Mouse (Mus musculus): Measurements from ENCODE around the gene Srsf5. TPM values are rescaled to one million over a fixed set of nuclear protein-coding genes. Genes with fewer than 3 reads are reported as not detected.

The Srsf5 gene
- 404 and 430 TPM in 2 replicates for polyA plus RNA-seq (2015; fragmentation: Nextera tagmentation; extraction: Ambion mirVana)

DNA sequence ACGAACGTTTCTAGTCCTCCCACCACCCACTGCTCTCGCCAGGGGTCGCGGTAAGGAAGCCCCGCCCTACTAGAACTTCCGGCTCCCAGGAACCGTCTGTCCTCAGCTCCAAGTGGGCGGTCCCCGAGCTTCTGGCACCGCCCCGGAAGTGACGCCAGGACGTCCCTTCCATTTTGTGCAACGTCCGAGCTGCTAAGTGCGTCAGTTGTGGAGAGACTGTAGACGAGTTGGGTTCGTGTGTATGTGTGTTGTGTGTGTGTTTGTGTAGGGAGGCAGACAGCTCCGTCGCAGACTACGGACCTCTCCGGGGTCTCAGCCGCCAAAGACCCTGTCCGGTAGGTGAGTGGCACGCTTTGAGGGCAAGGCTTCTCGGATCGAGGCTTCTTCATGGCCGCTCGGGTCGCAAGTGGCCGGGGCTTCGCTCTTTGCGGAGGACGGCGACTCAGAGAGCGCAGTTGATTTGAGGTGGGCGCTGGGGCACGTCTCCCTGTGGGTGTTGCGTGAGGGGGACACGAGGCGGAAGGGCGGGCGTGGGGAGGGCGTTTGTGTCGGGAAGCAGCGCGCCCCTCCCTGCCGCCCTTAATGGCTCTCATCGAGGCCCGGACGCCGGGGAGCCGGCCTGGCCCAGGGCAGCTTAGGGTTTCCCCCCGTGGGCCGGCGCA lies at the start of gene Srsf5:
TSS of gene Srsf5 (plus strand) at position 171 of the 662 bp plus-strand sequence.
- WGBS = under 1% methylated on average over 53 of the region's 57 CpGs
- peak within 1 kb of the TSS; percentile 67 for H3K4me2 ChIP-seq
- H3K4me3 ChIP-seq = peak within 1 kb of the TSS; percentile 83
- H3K9ac ChIP-seq = peak within 1 kb of the TSS; percentile 72
- H3K36me3 ChIP-seq (replicated peaks) = peaks cover 21% of the 10 kb centered on the region
- no peaks in the 10 kb centered on the region for H3K27me3 ChIP-seq (replicated peaks)
- peaks cover 15% of the 10 kb centered on the region for H3K4me1 ChIP-seq
- H3K27ac ChIP-seq = peak within 1 kb of the TSS; percentile 93
- peak; percentile 96 for ATAC-seq (replicated peaks)
- no peaks in the 10 kb centered on the region for H3K9me3 ChIP-seq

DNA sequence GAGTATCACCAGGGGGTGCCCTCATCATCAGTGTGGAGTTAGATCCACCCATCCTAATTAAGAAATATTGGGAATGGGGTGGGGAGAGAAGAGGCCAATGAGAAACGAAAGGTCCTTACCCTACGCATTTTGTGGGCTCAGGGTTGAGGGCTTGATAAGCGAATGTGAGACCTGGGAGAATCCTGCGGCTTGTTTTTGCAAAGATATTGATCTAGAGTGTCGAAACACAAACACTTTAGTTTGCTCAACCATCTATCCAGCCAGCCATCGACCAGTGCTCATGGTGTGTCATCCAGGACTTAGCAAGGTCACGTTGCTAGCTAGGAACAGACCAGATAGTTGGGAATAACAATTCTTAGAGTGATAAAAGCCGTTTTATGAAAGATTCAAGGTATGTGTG lies 35.7 kb upstream of the Srsf5 start:
- Histone ChIP-seq H3K36me3 (replicated peaks) (no peaks in the 10 kb centered on the region), H3K4me1 (no peaks in the 10 kb centered on the region), H3K4me3 (no peak overlapping the region), H3K27ac (no peak overlapping the region), H3K4me2 (no peak overlapping the region), H3K27me3 (replicated peaks) (no peaks in the 10 kb centered on the region), H3K9ac (no peak overlapping the region), H3K9me3 (no peaks in the 10 kb centered on the region)
- ATAC-seq (replicated peaks) = no peak
- 90% methylated on average over 8 of the region's 8 CpGs for WGBS

DNA sequence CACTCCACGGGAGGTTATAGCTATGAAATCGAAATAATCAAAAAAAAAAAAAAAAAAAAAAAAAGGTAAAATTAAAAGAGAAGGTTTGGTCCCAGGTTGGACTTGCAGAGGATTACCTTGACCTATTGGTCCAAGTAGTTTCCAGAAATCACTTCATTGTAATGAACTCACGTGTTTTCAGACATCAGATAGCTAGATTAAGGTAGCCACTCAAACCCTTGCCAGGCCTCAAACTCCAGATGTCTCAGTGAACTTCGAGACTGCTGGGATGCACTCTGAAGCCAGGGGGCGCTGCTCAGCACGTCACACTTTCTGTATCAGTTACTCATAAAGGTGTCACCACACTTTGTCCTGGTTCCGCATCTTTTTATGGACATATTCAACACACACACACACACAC lies 27.5 kb upstream of the Srsf5 start:
- Histone ChIP-seq H3K27ac (no peak overlapping the region), H3K9me3 (no peaks in the 10 kb centered on the region), H3K9ac (no peak overlapping the region), H3K4me3 (no peak overlapping the region), H3K27me3 (replicated peaks) (no peaks in the 10 kb centered on the region), H3K4me1 (no peaks in the 10 kb centered on the region; the same call in 1 of the 2 replicates), H3K4me2 (no peak overlapping the region), H3K36me3 (replicated peaks) (no peaks in the 10 kb centered on the region)
- ATAC-seq (replicated peaks) = no peak
- WGBS = 59% methylated on average over 7 of the region's 7 CpGs

DNA sequence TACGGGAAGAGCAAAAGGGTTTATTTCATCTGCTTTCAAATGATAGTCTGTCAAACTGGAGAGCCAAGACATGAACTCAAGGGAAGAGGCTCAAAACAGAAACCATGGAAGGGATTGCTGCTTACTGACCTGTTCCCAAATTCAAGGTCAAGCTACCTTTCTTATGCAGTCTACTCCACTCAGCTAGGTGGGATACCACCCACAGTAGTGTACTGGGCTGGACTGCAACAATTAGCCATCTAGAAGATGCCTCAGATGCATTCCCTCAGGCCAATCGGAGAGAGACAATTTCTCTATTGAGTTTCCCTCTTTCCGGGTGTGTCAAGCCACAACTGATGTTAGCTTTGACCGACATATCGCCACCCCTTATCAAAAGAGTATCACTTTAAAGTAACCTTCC lies 24.0 kb upstream of the Srsf5 start:
- no peaks in the 10 kb centered on the region for H3K27me3 ChIP-seq (replicated peaks)
- 96% methylated on average over 5 of the region's 5 CpGs for WGBS
- no peak overlapping the region for H3K9ac ChIP-seq
- H3K36me3 ChIP-seq (replicated peaks) = no peaks in the 10 kb centered on the region
- no peaks in the 10 kb centered on the region; the same call in 1 of the 2 replicates for H3K4me1 ChIP-seq
- no peaks in the 10 kb centered on the region for H3K9me3 ChIP-seq
- H3K4me3 ChIP-seq = no peak overlapping the region
- ATAC-seq (replicated peaks) = no peak
- H3K27ac ChIP-seq = no peak overlapping the region
- no peak overlapping the region for H3K4me2 ChIP-seq

DNA sequence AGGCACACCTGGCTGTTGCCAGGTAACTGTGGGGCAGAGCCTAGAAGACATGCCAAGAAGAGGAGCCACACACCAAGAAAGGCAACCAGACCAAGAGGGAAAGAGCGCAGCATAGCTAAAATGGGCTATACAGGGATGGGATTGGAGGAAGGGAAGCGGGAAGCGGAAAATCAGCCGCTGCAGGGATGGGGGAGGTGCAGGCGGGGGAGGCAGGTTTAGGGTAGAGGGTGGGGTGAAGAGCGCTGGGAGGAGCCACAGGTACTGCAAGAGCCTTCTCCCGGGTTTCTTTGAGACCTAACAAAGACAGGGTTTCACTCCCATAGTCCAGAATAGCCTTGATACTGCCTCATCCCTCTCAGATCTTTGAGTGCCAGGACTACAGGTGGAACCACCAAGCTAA lies 22.4 kb upstream of the Srsf5 start:
- Histone ChIP-seq H3K4me1 (no peaks in the 10 kb centered on the region; the same call in 1 of the 2 replicates), H3K4me2 (peak overlapping the region; percentile 37), H3K9ac (no peak overlapping the region), H3K27ac (no peak overlapping the region), H3K36me3 (replicated peaks) (no peaks in the 10 kb centered on the region), H3K4me3 (0 out of 2 replicates have a peak overlapping the region, but pooled peaks have one; percentile 5), H3K9me3 (no peaks in the 10 kb centered on the region), H3K27me3 (replicated peaks) (no peaks in the 10 kb centered on the region)
- ATAC-seq (replicated peaks) = 0 out of 2 replicates have a peak, but pooled peaks have one; percentile 17
- 11% methylated on average over 7 of the region's 7 CpGs for WGBS

DNA sequence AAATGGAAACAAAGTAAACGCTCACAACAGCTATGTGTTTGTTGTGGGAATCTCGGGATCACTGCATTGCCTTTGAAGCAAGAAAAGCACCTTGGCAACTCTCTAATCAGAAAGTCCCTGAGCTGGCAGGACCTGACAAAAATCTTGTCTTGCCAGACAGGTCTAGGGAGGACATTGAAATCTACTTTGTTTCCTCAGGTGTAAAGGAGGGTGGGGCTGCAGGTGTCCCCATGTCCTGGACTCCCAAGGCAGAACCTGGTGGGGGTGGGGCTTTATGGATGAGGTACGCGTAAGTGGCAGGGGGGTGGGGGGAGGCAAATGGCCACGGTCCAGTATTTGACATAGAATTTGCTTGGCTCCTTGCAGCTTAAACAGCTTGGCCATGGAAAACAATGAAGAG lies 21.7 kb upstream of the Srsf5 start:
- 70% methylated on average over 5 of the region's 5 CpGs for whole genome bisulfite sequencing
- Histone ChIP-seq H3K4me3 (no peak overlapping the region), H3K4me1 (no peaks in the 10 kb centered on the region; the same call in 1 of the 2 replicates), H3K27me3 (replicated peaks) (no peaks in the 10 kb centered on the region), H3K36me3 (replicated peaks) (no peaks in the 10 kb centered on the region), H3K9ac (no peak overlapping the region), H3K9me3 (no peaks in the 10 kb centered on the region), H3K27ac (no peak overlapping the region), H3K4me2 (no peak overlapping the region)
- ATAC-seq (replicated peaks) = no peak

DNA sequence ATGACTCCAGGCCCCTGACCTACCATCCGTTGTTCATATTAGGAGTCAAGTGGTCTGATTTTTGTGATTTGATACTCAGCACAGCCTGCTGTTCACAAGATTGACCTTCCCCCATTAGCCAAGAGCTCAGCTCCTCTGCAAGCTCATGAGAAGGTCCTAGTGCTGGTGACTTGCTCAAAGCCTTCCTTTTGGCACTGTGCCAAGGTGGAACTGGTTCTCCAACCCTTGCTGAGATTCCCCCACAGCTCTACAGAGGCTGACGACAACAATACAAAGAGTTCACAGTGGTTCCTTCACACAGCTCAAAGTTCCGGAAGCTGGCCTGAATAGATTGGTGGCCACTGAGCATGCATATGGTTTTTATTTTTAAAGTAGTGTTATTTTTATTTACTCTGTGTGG lies 21.1 kb upstream of the Srsf5 start:
- 69% methylated on average over 3 of the region's 3 CpGs for WGBS
- no peaks in the 10 kb centered on the region for H3K36me3 ChIP-seq (replicated peaks)

DNA sequence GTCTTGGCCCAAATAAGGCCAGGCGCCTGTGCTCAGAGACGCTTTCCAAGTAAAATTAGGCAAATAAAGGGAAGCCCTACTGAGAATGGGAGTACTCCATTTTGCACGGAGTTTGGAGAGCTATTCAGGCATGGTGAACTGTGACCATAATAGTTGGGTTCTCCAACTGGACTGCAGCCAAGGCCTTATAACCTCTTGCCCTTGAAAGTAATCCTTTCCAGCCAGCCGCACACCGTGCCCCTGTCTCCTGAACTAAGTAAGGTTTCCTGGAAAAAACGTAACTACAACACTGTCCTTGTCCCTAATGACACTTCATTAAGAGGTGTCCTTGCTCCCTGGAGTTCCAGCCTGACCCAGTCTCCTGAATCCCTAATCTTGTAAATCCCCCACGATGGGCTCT lies 19.4 kb upstream of the Srsf5 start:
- no peaks in the 10 kb centered on the region for H3K9me3 ChIP-seq
- WGBS = 16% methylated on average over 7 of the region's 7 CpGs
- H3K4me1 ChIP-seq = no peaks in the 10 kb centered on the region; the same call in 1 of the 2 replicates

More for the DNA sequence above, 21.1 kb upstream of the Srsf5 start:
- no peak for ATAC-seq (replicated peaks)
- H3K27ac ChIP-seq = no peak overlapping the region
- H3K9ac ChIP-seq = no peak overlapping the region
- H3K9me3 ChIP-seq = no peaks in the 10 kb centered on the region
- no peak overlapping the region for H3K4me3 ChIP-seq
- no peaks in the 10 kb centered on the region; the same call in 1 of the 2 replicates for H3K4me1 ChIP-seq
- no peak overlapping the region for H3K4me2 ChIP-seq
- no peaks in the 10 kb centered on the region for H3K27me3 ChIP-seq (replicated peaks)

DNA sequence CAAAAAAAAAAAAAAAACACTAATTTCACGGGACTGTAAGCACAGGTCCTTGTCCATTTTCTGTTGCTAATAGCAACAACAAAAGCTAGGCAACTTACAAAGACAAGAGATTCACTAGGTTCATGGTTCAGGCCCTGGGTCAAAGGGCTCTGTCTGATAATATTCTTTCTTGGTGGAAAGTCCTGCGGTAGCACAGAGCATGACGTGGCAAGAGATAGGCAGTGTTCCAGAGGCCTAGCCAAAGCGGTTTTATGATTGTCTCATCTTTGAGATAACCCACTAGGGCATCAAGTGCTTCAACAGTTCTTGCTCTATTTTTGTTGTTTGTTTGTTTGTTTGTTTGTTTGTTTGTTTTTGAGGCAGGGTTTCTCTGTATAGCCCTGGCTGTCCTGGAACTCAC lies 18.8 kb upstream of the Srsf5 start:
- WGBS = 83% methylated on average over 4 of the region's 4 CpGs
- Histone ChIP-seq H3K27me3 (replicated peaks) (no peaks in the 10 kb centered on the region), H3K4me1 (no peaks in the 10 kb centered on the region; the same call in 1 of the 2 replicates), H3K36me3 (replicated peaks) (no peaks in the 10 kb centered on the region), H3K4me2 (no peak overlapping the region), H3K9me3 (no peaks in the 10 kb centered on the region), H3K27ac (no peak overlapping the region), H3K4me3 (no peak overlapping the region), H3K9ac (no peak overlapping the region)
- ATAC-seq (replicated peaks) = no peak

More for the DNA sequence above, 19.4 kb upstream of the Srsf5 start:
- H3K36me3 ChIP-seq (replicated peaks) = no peaks in the 10 kb centered on the region
- no peak overlapping the region for H3K27ac ChIP-seq
- H3K27me3 ChIP-seq (replicated peaks) = no peaks in the 10 kb centered on the region
- no peak overlapping the region for H3K4me2 ChIP-seq
- ATAC-seq (replicated peaks) = no peak
- H3K4me3 ChIP-seq = no peak overlapping the region
- no peak overlapping the region for H3K9ac ChIP-seq

DNA sequence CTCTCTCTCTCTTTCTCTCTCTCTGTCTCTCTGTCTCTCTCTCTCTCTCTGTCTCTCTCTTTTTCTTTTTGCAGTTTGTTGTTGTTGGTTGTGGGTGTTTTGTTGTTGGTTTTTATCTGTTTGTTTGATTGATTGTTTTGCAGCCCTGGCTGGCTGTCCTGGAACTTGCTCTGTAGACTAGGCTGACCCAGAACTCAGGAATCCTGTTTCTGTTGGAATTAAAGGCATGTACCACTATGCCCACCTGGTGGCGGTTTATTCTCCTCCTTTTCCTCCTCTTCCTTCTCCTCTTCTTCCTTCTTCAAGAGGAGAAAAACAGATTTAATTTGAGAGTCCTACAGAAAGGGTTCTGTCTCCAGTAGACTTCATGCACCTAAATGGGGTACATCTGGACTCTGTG lies 17.8 kb upstream of the Srsf5 start:
- Histone ChIP-seq H3K27me3 (replicated peaks) (no peaks in the 10 kb centered on the region), H3K4me3 (no peak overlapping the region), H3K27ac (no peak overlapping the region), H3K4me1 (no peaks in the 10 kb centered on the region; the same call in 1 of the 2 replicates), H3K9ac (no peak overlapping the region), H3K4me2 (no peak overlapping the region), H3K9me3 (no peaks in the 10 kb centered on the region), H3K36me3 (replicated peaks) (no peaks in the 10 kb centered on the region)
- ATAC-seq (replicated peaks) = no peak
- WGBS = 80% methylated on average over 1 of the region's 1 CpGs

DNA sequence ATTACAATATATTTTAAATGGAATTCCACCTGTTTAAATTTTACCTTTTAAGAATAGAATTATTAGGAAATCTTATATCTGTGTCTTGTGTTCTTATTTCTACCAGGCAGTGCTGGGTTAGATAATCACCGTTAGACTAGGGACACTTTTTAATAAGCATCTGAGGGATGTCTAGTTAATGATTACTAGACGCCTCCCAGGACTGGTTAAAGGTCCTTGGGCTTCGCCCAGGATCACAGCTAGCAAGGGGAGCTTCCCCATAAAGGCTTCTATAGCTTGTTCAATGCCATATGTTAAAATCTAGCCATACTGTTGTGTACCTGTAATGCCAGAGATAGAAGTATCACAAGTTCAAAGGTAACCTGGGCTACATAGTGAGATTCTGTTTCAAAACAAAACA lies 16.4 kb upstream of the Srsf5 start:
- Histone ChIP-seq H3K4me3 (no peak overlapping the region), H3K27me3 (replicated peaks) (no peaks in the 10 kb centered on the region), H3K4me1 (no peaks in the 10 kb centered on the region), H3K9me3 (no peaks in the 10 kb centered on the region), H3K36me3 (replicated peaks) (no peaks in the 10 kb centered on the region), H3K9ac (no peak overlapping the region), H3K27ac (no peak overlapping the region), H3K4me2 (no peak overlapping the region)
- 93% methylated on average over 3 of the region's 3 CpGs for WGBS
- ATAC-seq (replicated peaks) = no peak

DNA sequence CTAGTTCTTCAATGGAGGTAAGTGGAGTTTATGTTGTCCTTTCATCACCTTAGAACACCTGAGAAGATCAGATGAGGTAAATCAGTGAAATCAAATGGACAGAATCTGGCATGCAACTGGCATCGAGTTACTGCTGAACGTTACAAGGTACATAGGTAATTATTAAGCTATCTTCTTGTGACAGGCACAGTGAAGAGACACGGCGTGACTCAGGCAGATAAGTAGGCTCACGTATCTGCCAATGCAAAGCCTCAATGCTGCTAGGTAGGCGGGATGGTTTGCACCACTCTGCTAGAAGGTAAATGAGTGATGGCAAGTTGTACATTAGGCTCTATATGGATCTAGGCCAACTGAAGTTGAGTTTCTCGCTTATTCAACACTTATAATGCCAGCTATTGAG lies 15.2 kb upstream of the Srsf5 start:
- WGBS = 87% methylated on average over 7 of the region's 7 CpGs
- no peak overlapping the region for H3K9ac ChIP-seq
- no peak overlapping the region for H3K27ac ChIP-seq
- no peaks in the 10 kb centered on the region for H3K27me3 ChIP-seq (replicated peaks)
- no peaks in the 10 kb centered on the region for H3K4me1 ChIP-seq
- no peak for ATAC-seq (replicated peaks)
- no peaks in the 10 kb centered on the region for H3K36me3 ChIP-seq (replicated peaks)
- H3K4me3 ChIP-seq = no peak overlapping the region
- H3K4me2 ChIP-seq = no peak overlapping the region
- no peaks in the 10 kb centered on the region for H3K9me3 ChIP-seq

All from midbrain, embryonic 15.5 days (tissue).